Mouse (Mus musculus) cortical plate, adult 2 months (tissue): ENCODE results near the gene Akap3.

Experiments
- CTCF ChIP-seq: fragments of 200-500 bp; IDR thresholded peaks from 2 replicates; pipeline ENCODE4 v1.5.1; 2011; ENCODE audit warnings: mild to moderate bottlenecking, control low read depth, low read length; ENCODE audit not compliant: insufficient read depth; ENCODE audit errors: extremely low read depth
- POLR2A ChIP-seq: fragments of 200-500 bp; IDR thresholded peaks from 2 replicates; pipeline ENCODE4 v1.6.1; 2011; ENCODE audit warnings: mild to moderate bottlenecking, low read length, control low read depth; ENCODE audit not compliant: insufficient read depth; ENCODE audit errors: extremely low read depth

DNA sequence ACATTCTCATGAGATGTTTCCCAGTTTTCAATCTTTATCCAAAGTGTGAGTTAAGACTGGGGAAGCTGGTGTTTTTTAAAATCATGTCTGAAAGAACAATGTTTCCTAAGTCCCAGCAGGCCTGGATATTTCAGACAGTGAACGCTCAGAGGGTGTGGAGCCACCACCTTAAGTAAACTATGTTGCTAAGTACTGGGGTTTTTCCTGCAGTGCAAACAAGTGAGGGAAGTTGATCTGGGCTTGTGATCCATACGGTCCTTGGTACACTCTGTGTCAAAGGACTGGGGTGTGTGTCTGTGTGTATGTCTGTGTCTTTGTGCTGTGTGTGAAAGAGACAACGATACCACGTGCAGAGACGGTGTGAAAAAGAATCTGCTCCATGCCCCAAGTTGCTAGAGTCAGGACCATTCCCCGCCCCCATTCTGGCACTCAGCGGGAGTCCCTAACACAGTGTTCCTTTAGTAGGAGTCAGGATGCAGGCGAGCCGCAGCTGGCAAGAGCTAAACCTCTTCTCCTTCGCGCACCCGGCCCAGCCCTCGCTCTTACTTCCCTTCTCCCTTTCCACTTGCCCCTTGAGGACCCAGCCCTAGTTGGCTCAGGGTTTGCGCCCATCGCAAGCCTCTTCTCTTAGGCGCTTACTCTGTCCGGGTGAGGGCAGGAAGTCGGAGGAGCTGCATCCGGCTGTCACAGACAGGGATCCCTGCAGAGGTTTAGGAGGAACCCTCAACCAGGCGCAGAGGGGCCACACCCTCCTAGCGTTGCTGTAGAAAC lies 68.4 kb downstream of the Akap3 start, which contains the start of gene Dyrk4:
- TF ChIP-seq CTCF (no peak), POLR2A (no peak)
